Mouse (Mus musculus) heart, adult 8-10 months (tissue): ENCODE measurements around the gene Mmp19. TPM values are rescaled to one million over a fixed set of nuclear protein-coding genes. Genes with fewer than 3 reads are reported as not detected.

Experiments used
- DNase-seq: peaks from one replicate; pipeline ENCODE4 v3.0.0; 2022; ENCODE audit warnings: low spot score
- total RNA-seq, 4 experiments: library from RNA; stranded (reverse); gene quantifications; 2 replicates each; pipeline ENCODE4 v1.2.4; 2022

The Mmp19 gene
- total RNA-seq, 4 experiments from 2014 or later: 2.2 to 2.8 (median 2.5) TPM

GRCm38 (mm10) chr10:128850339-128850738, 59.6 kb downstream of the Mmp19 start:
- DNase-seq: no peak

Other genes starting within 250 kb of the Mmp19 start
- 1 to 10 TPM; 5.7 to 9.9 (median 6.8) TPM for gene Zc3h10, start 243.1 kb upstream of the Mmp19 start, total RNA-seq
- gene Rpl41, start 241.6 kb upstream of the Mmp19 start, total RNA-seq: 1,000 to 10,000 TPM; 1,313 to 1,574 (median 1,476) TPM
- gene Pa2g4, start 224.9 kb upstream of the Mmp19 start, total RNA-seq: 10 to 100 TPM; 35.0 to 47.9 (median 39.4) TPM
- 1 to 10 TPM; 6.9 to 8.5 (median 7.9) TPM for gene Erbb3, start 201.3 kb upstream of the Mmp19 start, total RNA-seq
- gene Rps26, start 164.2 kb upstream of the Mmp19 start, total RNA-seq: 100 to 1,000 TPM; 142 to 284 (median 234) TPM
- 1 to 10 TPM in 1 of 4 experiments, under 1 TPM in 3; 0.49 to 2.3 (median 0.55) TPM for gene Ikzf4, start 144.9 kb upstream of the Mmp19 start, total RNA-seq
- gene Suox, start 116.8 kb upstream of the Mmp19 start, total RNA-seq: 10 to 100 TPM; 23.1 to 28.7 (median 25.9) TPM
- 10 to 100 TPM; 84.0 to 87.9 (median 85.0) TPM for gene Rab5b, start 94.6 kb upstream of the Mmp19 start, total RNA-seq
- gene Pmel, start 86.7 kb upstream of the Mmp19 start, total RNA-seq: under 1 TPM; 0.29 to 0.79 (median 0.44) TPM
- gene Cdk2, start 85.9 kb upstream of the Mmp19 start, total RNA-seq: 1 to 10 TPM; 8.0 to 8.8 (median 8.5) TPM
- 10 to 100 TPM; 11.3 to 12.9 (median 12.6) TPM for gene Dgka, start 46.1 kb upstream of the Mmp19 start, total RNA-seq
- 10 to 100 TPM in 1 of 4 experiments, 1 to 10 TPM in 3; 7.9 to 11.1 (median 9.4) TPM for gene Pym1, start 43.0 kb upstream of the Mmp19 start, total RNA-seq
- gene Dnajc14, start 13.2 kb downstream of the Mmp19 start, total RNA-seq: 10 to 100 TPM; 34.7 to 38.9 (median 35.9) TPM
- gene Tmem198b, start 13.5 kb downstream of the Mmp19 start, total RNA-seq: 1 to 10 TPM; 4.4 to 5.6 (median 4.8) TPM
- 10 to 100 TPM; 31.5 to 40.7 (median 36.8) TPM for gene Sarnp, start 26.4 kb downstream of the Mmp19 start, total RNA-seq
- gene Ormdl2, start 30.7 kb downstream of the Mmp19 start, total RNA-seq: 10 to 100 TPM in 1 of 4 experiments, 1 to 10 TPM in 3; 5.8 to 10.5 (median 7.0) TPM
- 1 to 10 TPM; 1.3 to 3.0 (median 1.9) TPM for gene Gdf11, start 100.8 kb downstream of the Mmp19 start, total RNA-seq
- 100 to 1,000 TPM; 121 to 171 (median 135) TPM for gene Cd63, start 110.1 kb downstream of the Mmp19 start, total RNA-seq
- 1 to 10 TPM; 3.8 to 6.2 (median 5.2) TPM for gene Rdh5, start 132.0 kb downstream of the Mmp19 start, total RNA-seq
- gene Bloc1s1, start 133.1 kb downstream of the Mmp19 start, total RNA-seq: 100 to 1,000 TPM; 150 to 260 (median 205) TPM
- 100 to 1,000 TPM; 161 to 179 (median 167) TPM for gene Itga7, start 142.9 kb downstream of the Mmp19 start, total RNA-seq
- not detected for gene Mettl7b, start 170.1 kb downstream of the Mmp19 start, total RNA-seq
- gene Olfr9, start 198.5 kb downstream of the Mmp19 start, total RNA-seq: not detected
- not detected for gene Olfr763, start 219.9 kb downstream of the Mmp19 start, total RNA-seq
- not detected for gene Olfr764-ps1, start 249.0 kb downstream of the Mmp19 start, total RNA-seq